Mouse (Mus musculus): ENCODE results near the gene Lamtor2.

Lamtor2 gene

DNA sequence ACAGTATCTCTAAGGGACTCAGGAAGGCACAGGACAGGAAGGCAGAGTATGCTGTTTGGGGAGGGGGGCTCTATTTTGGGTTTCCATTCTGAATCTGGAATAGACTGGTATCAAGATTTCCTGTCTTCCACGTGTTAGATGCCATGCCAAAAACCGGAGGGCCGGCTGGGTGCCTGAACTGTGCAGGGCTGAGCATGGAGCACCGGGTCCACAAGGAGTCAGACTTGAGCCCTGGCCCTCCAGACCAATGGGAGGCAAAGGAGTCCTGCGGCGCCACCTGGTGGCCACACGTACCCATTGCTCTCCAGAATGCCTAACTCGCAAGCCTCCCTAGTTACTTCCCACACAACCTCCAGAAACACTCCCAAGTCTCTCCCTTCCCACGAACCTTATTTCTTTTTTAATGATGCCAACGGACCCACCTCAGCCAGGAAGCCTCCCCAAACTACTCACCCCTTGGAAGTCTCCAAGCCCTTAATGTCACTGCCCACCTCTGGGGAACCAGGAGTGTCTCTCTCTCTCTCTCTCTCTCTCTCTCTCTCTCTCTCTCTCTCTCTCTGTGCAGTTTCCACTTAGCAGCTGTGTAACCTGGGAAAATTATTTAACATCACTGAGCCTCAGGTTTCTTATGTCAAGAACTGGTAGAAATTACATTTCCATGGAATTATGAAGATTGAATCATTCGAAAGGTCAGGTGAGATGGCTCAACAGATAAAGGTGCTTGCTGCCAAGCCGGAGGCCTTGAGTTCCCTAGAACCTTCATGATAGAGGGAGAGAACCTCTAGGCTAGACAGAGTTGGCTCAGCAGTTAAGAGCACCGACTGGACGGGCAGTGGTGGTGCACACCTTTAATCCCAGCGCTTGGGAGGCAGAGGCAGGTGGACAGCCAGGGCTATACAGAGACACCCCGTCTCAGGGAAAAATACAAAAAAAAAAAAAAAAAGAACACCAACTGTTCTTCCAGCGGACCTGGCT lies 26.4 kb downstream of the Lamtor2 start:
- 30% methylated on average over 17 of the region's 17 CpGs for WGBS

- WGBS = 95% methylated on average over 5 of the region's 5 CpGs
Measured at GRCm38 (mm10) chr3:88525021-88525420, 27.9 kb downstream of the Lamtor2 start.

GRCm38 (mm10) chr3:88523027-88523426 lies 29.8 kb downstream of the Lamtor2 start:
- 84% methylated on average over 8 of the region's 8 CpGs for WGBS

DNA sequence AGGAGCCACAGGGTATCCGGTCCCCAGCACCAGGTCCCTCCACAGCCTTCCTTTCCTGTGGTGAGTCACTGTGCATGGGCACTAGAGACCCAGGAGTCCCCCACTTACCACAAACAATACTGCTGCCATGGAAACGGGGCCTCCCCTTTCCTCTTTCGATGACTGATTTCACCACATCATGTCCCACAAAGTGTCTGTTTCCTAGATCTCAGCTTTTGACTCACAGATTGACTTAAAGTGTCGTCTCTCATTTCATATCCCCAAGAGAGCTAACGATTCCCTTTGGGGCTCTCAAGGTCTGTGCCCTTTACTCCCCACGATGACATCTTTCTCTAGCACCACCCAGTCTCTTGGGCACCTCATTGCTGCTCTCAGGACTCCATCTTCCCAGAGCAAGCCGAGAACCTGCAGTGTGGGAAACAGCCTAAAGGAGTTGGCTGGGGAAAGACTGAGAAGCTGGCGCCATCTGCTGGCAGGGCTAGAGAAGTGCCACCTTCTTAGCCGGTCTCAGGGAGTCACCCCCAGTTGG lies 31.0 kb downstream of the Lamtor2 start:
- WGBS = 29% methylated on average over 9 of the region's 9 CpGs

DNA sequence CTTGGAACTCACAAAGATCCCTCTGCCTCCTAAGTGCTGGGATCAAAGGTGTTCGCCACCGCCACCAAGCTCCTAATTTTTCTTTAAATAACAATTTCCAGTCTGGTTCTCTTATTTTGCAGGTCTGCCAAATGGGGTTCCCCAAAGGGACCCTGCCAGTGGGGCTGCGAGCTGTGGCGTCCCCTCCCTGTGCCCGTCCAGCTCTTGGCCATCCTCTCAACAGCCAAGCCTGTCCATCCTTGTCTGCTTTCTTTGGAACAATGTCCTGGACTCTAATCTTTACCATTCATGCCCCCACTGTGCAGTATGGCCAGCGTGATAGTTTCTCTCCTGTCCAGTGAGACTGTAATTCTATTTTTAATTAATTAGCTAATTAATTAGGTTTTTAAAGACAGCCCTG lies 31.7 kb downstream of the Lamtor2 start:
- WGBS = 91% methylated on average over 6 of the region's 6 CpGs

GRCm38 (mm10) chr3:88520078-88520477 lies 32.8 kb downstream of the Lamtor2 start:
- WGBS = 95% methylated on average over 2 of the region's 2 CpGs

DNA sequence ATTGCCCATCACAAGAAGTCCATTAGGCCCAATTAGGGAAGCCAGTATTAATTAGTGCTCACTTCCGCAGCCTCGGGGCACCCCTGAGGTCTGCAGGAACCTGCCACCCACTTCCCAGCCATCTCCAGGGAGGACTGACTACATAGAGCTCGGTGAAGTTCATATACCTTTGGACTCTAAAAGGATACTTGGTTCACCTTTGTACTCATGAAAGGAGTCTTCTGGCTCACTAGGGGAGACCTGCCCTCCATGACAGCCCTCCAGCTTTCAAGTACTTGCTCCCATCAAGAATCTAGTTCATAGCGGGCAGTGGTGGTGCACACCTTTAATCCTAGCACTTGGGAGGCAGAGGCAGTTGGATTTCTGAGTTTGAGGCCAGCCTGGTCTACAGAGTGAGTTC lies 34.5 kb downstream of the Lamtor2 start:
- WGBS = 77% methylated on average over 4 of the region's 4 CpGs

GRCm38 (mm10) chr3:88516407-88516806 lies 36.5 kb downstream of the Lamtor2 start:
- WGBS = 76% methylated on average over 2 of the region's 2 CpGs

DNA sequence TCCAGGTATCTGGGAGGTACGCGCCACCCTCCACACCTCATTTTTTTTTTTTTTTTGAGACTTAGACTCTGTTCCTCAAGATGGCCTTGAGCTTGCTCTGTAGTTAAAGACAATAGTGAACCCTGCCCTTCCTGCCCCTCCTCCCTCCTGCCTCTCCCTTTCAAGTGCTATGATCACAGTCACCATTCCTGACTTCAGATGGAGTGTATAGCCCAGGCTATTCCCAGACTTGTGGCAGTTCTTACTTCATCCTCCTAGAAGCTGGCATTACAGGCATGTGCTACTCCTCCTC lies 37.8 kb downstream of the Lamtor2 start:
- WGBS = 100% methylated on average over 2 of the region's 2 CpGs

DNA sequence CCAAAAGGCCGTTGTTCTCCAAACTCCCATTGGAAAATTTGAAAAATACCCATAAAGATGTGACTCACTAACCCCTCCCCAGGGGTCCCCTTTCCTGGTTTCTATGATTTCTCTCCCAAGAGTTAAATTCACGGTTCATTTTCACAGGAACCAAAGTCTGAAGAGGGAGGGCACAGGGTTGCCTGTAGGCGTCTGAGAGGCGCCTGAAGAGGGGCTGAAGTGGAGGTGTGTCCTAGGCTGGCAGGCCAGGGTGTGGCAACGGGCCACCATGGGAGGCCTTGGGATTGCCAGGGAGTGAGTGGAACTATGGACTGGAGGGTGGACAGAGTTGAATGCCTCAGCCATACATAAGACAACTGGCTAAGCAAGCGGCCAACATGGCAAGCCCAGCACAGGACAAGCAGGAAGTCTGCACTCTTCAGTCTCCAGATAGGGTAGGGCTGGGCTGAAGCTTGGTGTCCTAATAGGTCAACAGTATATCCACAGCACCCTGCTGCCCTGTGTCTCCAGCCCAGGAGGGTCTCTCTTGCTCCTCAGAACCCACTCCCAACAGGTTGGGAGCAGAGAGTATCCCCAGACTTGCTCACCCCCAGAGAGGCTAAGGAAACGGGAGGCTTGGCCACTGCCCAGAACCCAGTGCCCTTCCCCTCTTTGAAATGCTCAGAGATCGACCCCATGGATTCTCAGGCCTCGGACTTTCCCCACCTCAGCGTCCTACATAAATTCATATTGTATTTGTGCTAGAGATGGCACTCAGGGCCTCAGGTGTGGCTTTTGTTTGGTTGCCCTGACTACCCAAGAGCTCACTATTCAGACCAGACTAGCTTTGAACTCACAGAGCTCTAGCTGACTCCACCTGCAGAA lies 38.4 kb downstream of the Lamtor2 start:
- WGBS = 89% methylated on average over 10 of the region's 10 CpGs

DNA sequence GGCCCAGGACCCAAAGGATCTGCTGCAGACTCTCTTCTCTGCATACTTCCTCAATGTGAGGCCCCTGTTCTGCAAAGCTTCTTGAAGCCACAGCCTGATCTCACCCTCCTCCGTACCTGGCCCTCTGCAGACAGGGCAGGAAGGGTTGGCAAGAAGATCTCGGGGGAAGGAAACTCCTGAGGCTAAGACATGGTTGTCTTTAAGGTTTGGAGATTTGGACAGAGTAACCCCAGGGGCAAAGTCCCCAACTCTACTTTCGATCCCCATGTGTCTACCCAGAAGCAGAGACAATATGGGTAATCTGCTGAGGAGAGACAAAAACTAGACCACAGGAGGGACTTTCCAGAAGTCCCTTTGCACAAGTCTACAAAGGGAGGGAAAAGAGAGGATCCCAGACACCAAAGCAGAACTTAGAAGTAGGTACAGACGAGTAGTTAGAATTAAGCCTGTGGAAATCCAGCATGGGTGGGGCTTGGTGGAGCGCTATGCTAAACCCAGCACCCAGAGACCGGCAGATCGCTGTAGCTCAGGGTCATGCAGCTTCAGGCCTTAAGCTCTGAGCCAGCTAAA lies 39.2 kb downstream of the Lamtor2 start:
- WGBS = 87% methylated on average over 7 of the region's 7 CpGs

- WGBS = 60% methylated on average over 15 of the region's 15 CpGs
Measured at GRCm38 (mm10) chr3:88512896-88513545, 39.9 kb downstream of the Lamtor2 start.

DNA sequence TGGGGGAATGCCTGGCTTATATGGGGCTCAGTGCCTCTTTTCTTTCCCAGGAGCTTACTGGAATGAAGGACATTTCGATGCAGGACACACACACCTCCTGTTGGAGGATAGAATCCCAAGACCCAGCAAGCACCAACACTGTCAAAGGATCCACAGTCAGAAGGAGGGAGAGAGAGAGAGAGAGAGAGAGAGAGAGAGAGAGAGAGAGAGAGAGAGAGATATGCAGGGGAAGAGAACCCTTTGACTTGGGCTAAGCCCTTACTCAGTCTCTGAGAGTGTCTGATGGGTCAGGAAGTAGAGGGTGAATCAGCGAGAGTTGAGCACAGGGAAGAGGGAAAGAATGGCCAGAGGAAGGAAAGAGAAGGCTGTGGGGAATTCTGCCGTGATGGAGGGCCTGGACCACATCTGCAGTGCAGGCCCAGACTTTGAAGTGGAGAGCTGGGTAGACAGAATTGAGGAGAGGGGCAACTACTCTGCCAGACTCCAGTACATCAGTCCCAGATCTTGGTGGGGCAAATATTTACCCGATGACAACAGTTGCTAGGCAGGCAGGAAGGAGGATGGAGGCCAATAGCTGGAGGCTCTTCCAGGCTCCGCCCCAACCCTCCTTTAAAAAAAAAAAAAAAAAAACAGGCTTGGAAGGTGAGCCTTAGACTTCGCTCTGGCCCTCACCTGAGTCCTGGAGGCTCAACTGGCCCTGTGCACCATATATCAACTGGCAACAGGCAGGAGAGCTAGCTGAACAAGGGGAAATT lies 40.6 kb downstream of the Lamtor2 start:
- WGBS = 76% methylated on average over 6 of the region's 6 CpGs

- WGBS = 74% methylated on average over 4 of the region's 4 CpGs
Measured at GRCm38 (mm10) chr3:88511559-88511958, 41.3 kb downstream of the Lamtor2 start.

- WGBS = 53% methylated on average over 13 of the region's 13 CpGs
Measured at GRCm38 (mm10) chr3:88510421-88511289, 42.2 kb downstream of the Lamtor2 start.

GRCm38 (mm10) chr3:88509692-88510420 lies 43.0 kb downstream of the Lamtor2 start, which contains the start of gene Lmna:
Gene Lmna (minus strand): TSS chr3:88509956.
- WGBS = 3% methylated on average over 31 of the region's 31 CpGs

- WGBS = 70% methylated on average over 3 of the region's 3 CpGs
Measured at GRCm38 (mm10) chr3:88509250-88509649, 43.6 kb downstream of the Lamtor2 start.

DNA sequence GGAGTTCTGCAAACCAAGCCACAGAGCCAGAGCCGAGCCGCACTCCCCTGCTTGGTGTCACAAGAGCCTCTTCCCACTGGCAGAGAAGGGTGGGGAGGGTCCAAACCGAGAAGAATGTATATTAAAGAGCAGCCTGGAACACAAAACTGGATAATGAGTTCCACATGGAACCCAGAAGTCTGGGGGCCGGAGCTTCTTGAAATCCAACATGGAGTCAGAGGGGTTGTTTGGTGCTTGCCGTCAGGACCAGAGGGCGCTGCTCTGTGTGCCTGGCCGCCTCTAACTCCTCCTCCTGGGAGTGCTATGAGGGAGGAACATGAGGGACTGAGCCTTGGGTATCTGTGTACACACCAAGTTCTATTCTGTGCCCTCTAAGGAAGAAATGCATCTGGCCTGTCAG lies 47.1 kb downstream of the Lamtor2 start:
- 71% methylated on average over 7 of the region's 7 CpGs for WGBS

DNA sequence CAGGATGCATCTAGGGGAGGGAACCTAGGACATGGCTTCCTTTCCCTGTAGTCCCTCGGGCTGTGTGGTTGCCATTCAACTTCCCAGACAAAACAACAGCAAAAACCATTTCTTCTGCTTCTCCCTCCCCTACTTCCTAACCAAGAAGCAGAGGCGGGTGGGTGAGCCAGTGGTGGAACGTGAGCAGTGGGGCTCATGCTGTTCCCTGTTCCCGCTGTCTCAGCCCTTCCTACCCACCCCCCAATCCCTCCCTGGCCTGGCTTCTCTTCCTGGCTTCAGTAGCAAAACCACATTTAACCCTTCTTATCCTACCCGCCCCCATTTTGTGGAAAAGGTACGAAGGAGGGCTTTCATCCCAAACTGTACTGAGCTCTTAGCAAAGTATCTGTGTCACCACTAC lies 47.8 kb downstream of the Lamtor2 start:
- WGBS = 61% methylated on average over 6 of the region's 6 CpGs

Data from cerebral cortex, adult 2 months (tissue).